Comparison of ENCODE assay signal across 10 mouse cellular contexts in the genomic region with DNA sequence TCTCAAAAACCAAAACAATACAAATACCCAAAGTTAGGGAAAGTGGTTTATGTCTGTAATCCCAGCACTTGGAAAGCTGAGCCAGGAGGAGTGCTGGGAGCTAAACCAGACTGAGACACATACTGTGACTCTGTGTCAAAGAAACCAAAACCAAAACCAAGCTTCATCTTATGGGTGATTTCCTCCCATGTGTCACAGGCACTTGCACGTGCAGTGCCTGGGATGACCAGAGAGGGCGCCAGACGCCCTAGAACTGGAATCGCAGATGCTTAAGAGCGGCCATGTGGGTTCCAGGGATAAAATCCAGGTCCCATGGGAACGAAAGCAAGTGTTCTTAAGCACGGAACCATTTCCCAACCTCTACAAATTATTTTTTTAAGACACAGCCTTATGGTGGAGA.
DNase-seq lines count a peak whose midpoint lies in the region; ATAC-seq lines count a peak whose summit lies in the region.
"Had no signal": no experiment of that assay in that cellular context is flagged by ENCODE, and none has a peak within 500 bp of the region (broad histone marks: within the 10 kb centered on the region; RNA-seq: fewer than 3 reads in every experiment).

No protein-coding gene starts in this region.

- H3K4me3 ChIP-seq in midbrain, embryonic 11.5 days (ENCODE audit: low read depth, low read length), result no peak overlapping the region
- H3K4me3 ChIP-seq in midbrain, embryonic 13.5 days (replicated peaks), result no peak overlapping the region
- H3K4me3 ChIP-seq: heart, embryonic 13.5 days; myocyte had no signal

- H3K27me3 ChIP-seq in midbrain, embryonic 11.5 days (ENCODE audit: control insufficient read depth, insufficient read depth, low read length), result no peaks in the 10 kb centered on the region
- no peaks in the 10 kb centered on the region for H3K27me3 ChIP-seq in midbrain, embryonic 13.5 days
- H3K27me3 ChIP-seq in splenic B cell, adult 2 months (ENCODE audit: control insufficient read depth, insufficient read depth, low read length, poor library complexity, severe bottlenecking), result no peaks in the 10 kb centered on the region
- H3K27me3 ChIP-seq: heart, embryonic 13.5 days had no signal

- H3K4me2 ChIP-seq in midbrain, embryonic 11.5 days, result no peak overlapping the region
- H3K4me2 ChIP-seq in midbrain, embryonic 13.5 days (replicated peaks), result no peak overlapping the region
- H3K4me2 ChIP-seq: heart, embryonic 13.5 days had no signal

- H3K9ac ChIP-seq in midbrain, embryonic 11.5 days (ENCODE audit: low read length), result no peak overlapping the region
- no peak overlapping the region for H3K9ac ChIP-seq in midbrain, embryonic 13.5 days (replicated peaks)
- H3K9ac ChIP-seq: heart, embryonic 13.5 days had no signal

- DNase-seq in cerebellum, postnatal 10 days, result peak; percentile 51 to 61
- no peak for DNase-seq in cerebellum, adult 9-11 months
- peak; percentile 95 for DNase-seq in midbrain, embryonic 11.5 days (ENCODE audit: low spot score, missing footprints)
- DNase-seq in brain, adult 2 months (ENCODE audit: low read depth, low spot score), result peak; percentile 29
- peak; percentile 73 for DNase-seq in lung, postnatal 10 days
- peak; percentile 78 for DNase-seq in splenic B cell, adult 2 months (ENCODE audit: low read depth, low spot score)

- no peaks in the 10 kb centered on the region for H3K9me3 ChIP-seq in midbrain, embryonic 11.5 days (ENCODE audit: control insufficient read depth, low read length)
- no peaks in the 10 kb centered on the region for H3K9me3 ChIP-seq in midbrain, embryonic 13.5 days
- H3K9me3 ChIP-seq: heart, embryonic 13.5 days had no signal

- H3K36me3 ChIP-seq in midbrain, embryonic 11.5 days (ENCODE audit: control insufficient read depth, insufficient read depth, low read length), result no peaks in the 10 kb centered on the region
- H3K36me3 ChIP-seq in midbrain, embryonic 13.5 days, result no peaks in the 10 kb centered on the region
- no peaks in the 10 kb centered on the region for H3K36me3 ChIP-seq in splenic B cell, adult 2 months (ENCODE audit: control insufficient read depth, insufficient read depth, low read length, poor library complexity, severe bottlenecking)
- H3K36me3 ChIP-seq: heart, embryonic 13.5 days had no signal

- H3K27ac ChIP-seq in midbrain, embryonic 11.5 days (ENCODE audit: low read depth, low read length), result no peak overlapping the region
- no peak overlapping the region for H3K27ac ChIP-seq in midbrain, embryonic 13.5 days
- H3K27ac ChIP-seq: heart, embryonic 13.5 days had no signal

- H3K4me1 ChIP-seq in midbrain, embryonic 11.5 days (ENCODE audit: control insufficient read depth, insufficient read depth, low read length), result no peaks in the 10 kb centered on the region
- no peaks in the 10 kb centered on the region for H3K4me1 ChIP-seq in midbrain, embryonic 13.5 days (replicated peaks)
- H3K4me1 ChIP-seq: heart, embryonic 13.5 days had no signal

- ATAC-seq in midbrain, embryonic 11.5 days (ENCODE audit: low FRiP score), result no peak
- no peak for ATAC-seq in midbrain, embryonic 13.5 days
- peak; percentile 65 to 71; a peak in 3 of 4 replicates for ATAC-seq in hematopoietic stem cell, adult 5-6 weeks (replicated peaks in 1 of 2; ENCODE audit: insufficient read depth in 1 of 2, low FRiP score in 2 of 2, low TSS enrichment in 1 of 2, low read depth in 1 of 2, poor library complexity in 2 of 2, severe bottlenecking in 2 of 2)

- WGBS in midbrain, embryonic 11.5 days, result 37% methylated on average over 7 of the region's 7 CpGs
- whole genome bisulfite sequencing in midbrain, embryonic 13.5 days, result 33% methylated on average over 7 of the region's 7 CpGs

Comparison
In these comparisons a context has a peak if more than half of its experiments do, and no peak if none do; other contexts are left out.
1. ATAC-seq: peak in hematopoietic stem cell, adult 5-6 weeks (2 of 2); none in midbrain, embryonic 11.5 days (single experiment) and midbrain, embryonic 13.5 days (single experiment).